8 mouse cellular contexts compared by ENCODE assay signal in genomic region chr13:112287571-112288224, GRCm38 (mm10). TPM values are rescaled to one million over a fixed set of nuclear protein-coding genes. Genes with fewer than 3 reads are reported as not detected.
DNase-seq lines count a peak whose midpoint lies in the region; ATAC-seq lines count a peak whose summit lies in the region.

No protein-coding gene starts in this region.

- H3K27ac ChIP-seq in kidney, embryonic 15.5 days = no peak overlapping the region
- H3K27ac ChIP-seq in midbrain, embryonic 14.5 days (replicated peaks; ENCODE audit: low read depth, low read length) = peak overlapping the region; percentile 83

- WGBS in kidney, embryonic 15.5 days = 49% methylated on average over 6 of the region's 6 CpGs
- 59% methylated on average over 6 of the region's 6 CpGs for WGBS in midbrain, embryonic 14.5 days

- H3K9me3 ChIP-seq in kidney, embryonic 15.5 days (replicated peaks) = no peaks in the 10 kb centered on the region
- no peaks in the 10 kb centered on the region for H3K9me3 ChIP-seq in midbrain, embryonic 14.5 days (ENCODE audit: control insufficient read depth, low read length)

- H3K4me1 ChIP-seq in kidney, embryonic 15.5 days = peaks cover 13% of the 10 kb centered on the region
- peaks cover 16% of the 10 kb centered on the region for H3K4me1 ChIP-seq in midbrain, embryonic 14.5 days (ENCODE audit: control insufficient read depth, insufficient read depth, low read length)

- peak; percentile 4; the same call in 1 of the 2 replicates for ATAC-seq in kidney, embryonic 15.5 days (replicated peaks; ENCODE audit: low FRiP score)
- ATAC-seq in midbrain, embryonic 14.5 days (ENCODE audit: low FRiP score, low TSS enrichment) = peak; percentile 55

- no peaks in the 10 kb centered on the region for H3K36me3 ChIP-seq in kidney, embryonic 15.5 days
- H3K36me3 ChIP-seq in midbrain, embryonic 14.5 days (ENCODE audit: control insufficient read depth, insufficient read depth, low read length) = no peaks in the 10 kb centered on the region

- no peak for DNase-seq in kidney, adult 11 months
- peak; percentile 17 to 21 for DNase-seq in cerebellum, postnatal 36 days
- peak; percentile 84 for DNase-seq in induced T-regulatory cell, adult 2 months (ENCODE audit: low read depth)
- DNase-seq in midbrain, embryonic 14.5 days = peak; percentile 50
- DNase-seq in yolk sac, embryonic 10.5 days (ENCODE audit: low spot score) = no peak
- no peak for DNase-seq in ovary, postnatal 10 days (ENCODE audit: low spot score)
- DNase-seq in right cerebral cortex, postnatal 4 days = no peak

- H3K9ac ChIP-seq in kidney, embryonic 15.5 days = no peak overlapping the region
- H3K9ac ChIP-seq in midbrain, embryonic 14.5 days (replicated peaks; ENCODE audit: low read length) = peak overlapping the region; percentile 44; the same call in 1 of the 2 replicates

- 0 out of 2 replicates have a peak, but pooled peaks cover 7% of the 10 kb centered on the region for H3K27me3 ChIP-seq in kidney, embryonic 15.5 days
- no peaks in the 10 kb centered on the region for H3K27me3 ChIP-seq in midbrain, embryonic 14.5 days (ENCODE audit: control insufficient read depth, insufficient read depth, low read length)

- peak overlapping the region; percentile 23; the same call in 1 of the 2 replicates for H3K4me3 ChIP-seq in kidney, embryonic 15.5 days (replicated peaks)
- no peak overlapping the region; the same call in 1 of the 2 replicates for H3K4me3 ChIP-seq in midbrain, embryonic 14.5 days (replicated peaks; ENCODE audit: low read depth, low read length)

- H3K4me2 ChIP-seq in kidney, embryonic 15.5 days = peak overlapping the region; percentile 58
- peak overlapping the region; percentile 59 for H3K4me2 ChIP-seq in midbrain, embryonic 14.5 days (ENCODE audit: low read length)

RNA-seq across cellular contexts. Expression of gene Ankrd55, which starts 0.6 kb away (rescaled TPM):
- polyA plus RNA-seq in kidney, embryonic 15.5 days (2015; fragmentation: Nextera tagmentation; extraction: Ambion mirVana) = 0.21 and 0.31 TPM in 2 replicates
- polyA plus RNA-seq in midbrain, embryonic 14.5 days (2014; fragmentation: Nextera tagmentation; extraction: Ambion mirVana) = 5.3 and 7.5 TPM in 2 replicates

Comparison
In these comparisons a context has a peak if more than half of its experiments do, and no peak if none do; other contexts are left out.
1. DNase-seq: peak in cerebellum, postnatal 36 days (2 of 2), induced T-regulatory cell, adult 2 months (single experiment) and midbrain, embryonic 14.5 days (single experiment); none in kidney, adult 11 months (single experiment), yolk sac, embryonic 10.5 days (single experiment), ovary, postnatal 10 days (single experiment) and right cerebral cortex, postnatal 4 days (single experiment).